Mouse (Mus musculus): ENCODE results near the gene Trim17.

GRCm38 (mm10) chr11:58991911-58992310 is 37.4 kb downstream of the Trim17 start:
- TF ChIP-seq CTCF (IDR thresholded peaks at IDR 0.05; ENCODE audit: borderline replicate concordance, control insufficient read depth, extremely low read depth, insufficient read depth, low read length, poor library complexity) (no peak), POLR2A (IDR thresholded peaks at IDR 0.05; ENCODE audit: control insufficient read depth, extremely low read depth, insufficient read depth, low read length, poor library complexity) (no peak)

Measured in thymus, adult 2 months (tissue).